Comparison of ENCODE assay signal across 8 mouse cellular contexts in genomic region chr10:115252321-115252757, GRCm38 (mm10). TPM values are rescaled to one million over a fixed set of nuclear protein-coding genes. Genes with fewer than 3 reads are reported as not detected.
DNase-seq lines count a peak whose midpoint lies in the region; ATAC-seq and TF ChIP-seq lines count a peak whose summit lies in the region.

No protein-coding gene starts in this region.

- peak; percentile 68 for DNase-seq in G1E (ENCODE audit: low spot score)
- DNase-seq in embryo, embryonic 10 days (ENCODE audit: low spot score), result peak; percentile 62
- peak; percentile 44 for DNase-seq in kidney, postnatal 0 days (ENCODE audit: low spot score)
- DNase-seq in layer of hippocampus, postnatal 36 days, result no peak
- DNase-seq in left cerebral cortex, postnatal 10 days (ENCODE audit: extremely low spot score in 1 of 2, low spot score in 2 of 2), result no peak

- intact Hi-C loops in left cerebral cortex, postnatal 10 days (cut with DNase I), result loop anchor here (5.0 kb wide), 1 partner anchor 60 kb away; no protein-coding TSS in a partner anchor

- WGBS in heart, embryonic 12.5 days, result under 1% methylated on average over 10 of the region's 10 CpGs
- WGBS in kidney, postnatal 0 days, result 9% methylated on average over 10 of the region's 10 CpGs
- 6% methylated on average over 10 of the region's 10 CpGs for WGBS in macrophage (ENCODE audit: missing documents)
- WGBS in stomach, embryonic 15.5 days, result 5% methylated on average over 10 of the region's 10 CpGs

- H3K4me2 ChIP-seq in heart, embryonic 12.5 days, result peak overlapping the region; percentile 78
- peak overlapping the region; percentile 75 for H3K4me2 ChIP-seq in kidney, postnatal 0 days (ENCODE audit: low read length)
- H3K4me2 ChIP-seq in stomach, embryonic 15.5 days, result peak overlapping the region; percentile 75

- H3K4me3 ChIP-seq in G1E (ENCODE audit: low read depth, low read length) (peak overlapping the region; percentile 94), macrophage (ENCODE audit: inconsistent target) (peak overlapping the region; percentile 27)
- H3K4me3 ChIP-seq in heart, embryonic 12.5 days, result peak overlapping the region; percentile 98
- peak overlapping the region; percentile 96 for H3K4me3 ChIP-seq in kidney, postnatal 0 days (replicated peaks; ENCODE audit: low read depth, low read length)
- peak overlapping the region; percentile 100 for H3K4me3 ChIP-seq in stomach, embryonic 15.5 days (replicated peaks)

- no peaks in the 10 kb centered on the region for H3K27me3 ChIP-seq in G1E (ENCODE audit: insufficient read depth, low read length)
- no peaks in the 10 kb centered on the region for H3K27me3 ChIP-seq in heart, embryonic 12.5 days (replicated peaks)
- H3K27me3 ChIP-seq in kidney, postnatal 0 days (ENCODE audit: insufficient read depth, low read length), result no peaks in the 10 kb centered on the region
- H3K27me3 ChIP-seq in stomach, embryonic 15.5 days (replicated peaks), result no peaks in the 10 kb centered on the region

- peak overlapping the region; percentile 91 for H3K27ac ChIP-seq in heart, embryonic 12.5 days (ENCODE audit: poor library complexity, severe bottlenecking)
- H3K27ac ChIP-seq in kidney, postnatal 0 days, result peak overlapping the region; percentile 11
- peak overlapping the region; percentile 5; the same call in 1 of the 2 replicates for H3K27ac ChIP-seq in macrophage
- H3K27ac ChIP-seq in stomach, embryonic 15.5 days, result peak overlapping the region; percentile 87

- ATAC-seq in G1E (ENCODE audit: extremely low read depth, insufficient number of reproducible peaks, low FRiP score, poor library complexity, severe bottlenecking), result peak; percentile 71
- ATAC-seq in heart, embryonic 12.5 days (ENCODE audit: insufficient number of reproducible peaks, low FRiP score), result peak; percentile 37; the same call in 1 of the 2 replicates
- ATAC-seq in kidney, postnatal 0 days (replicated peaks; ENCODE audit: low FRiP score, low read depth), result no peak
- ATAC-seq in stomach, embryonic 15.5 days (ENCODE audit: insufficient read depth, low FRiP score, low read depth), result peak; percentile 15; the same call in 1 of the 2 replicates

- H3K79me2 ChIP-seq in macrophage (ENCODE audit: inconsistent target), result peaks cover 36% of the 10 kb centered on the region

- H3K9me3 ChIP-seq in G1E (replicated peaks), result no peaks in the 10 kb centered on the region
- no peaks in the 10 kb centered on the region for H3K9me3 ChIP-seq in heart, embryonic 12.5 days (replicated peaks)
- no peaks in the 10 kb centered on the region for H3K9me3 ChIP-seq in kidney, postnatal 0 days (replicated peaks; ENCODE audit: low read length)
- H3K9me3 ChIP-seq in stomach, embryonic 15.5 days, result no peaks in the 10 kb centered on the region

- H3K4me1 ChIP-seq in G1E (ENCODE audit: insufficient read depth, low read depth, low read length), result peaks cover 43% of the 10 kb centered on the region
- peaks cover 17% of the 10 kb centered on the region for H3K4me1 ChIP-seq in heart, embryonic 12.5 days (replicated peaks)
- H3K4me1 ChIP-seq in kidney, postnatal 0 days (replicated peaks; ENCODE audit: insufficient read depth, low read length), result 0 out of 2 replicates have a peak, but pooled peaks cover 7% of the 10 kb centered on the region
- H3K4me1 ChIP-seq in stomach, embryonic 15.5 days, result peaks cover 14% of the 10 kb centered on the region; the same call in 1 of the 2 replicates

- H3K36me3 ChIP-seq in G1E (replicated peaks) (peaks cover 4% of the 10 kb centered on the region), macrophage (ENCODE audit: inconsistent target) (no peaks in the 10 kb centered on the region)
- no peaks in the 10 kb centered on the region for H3K36me3 ChIP-seq in heart, embryonic 12.5 days
- H3K36me3 ChIP-seq in kidney, postnatal 0 days (ENCODE audit: insufficient read depth, low read length), result no peaks in the 10 kb centered on the region
- no peaks in the 10 kb centered on the region for H3K36me3 ChIP-seq in stomach, embryonic 15.5 days

- H3K9ac ChIP-seq in heart, embryonic 12.5 days, result peak overlapping the region; percentile 69
- peak overlapping the region; percentile 46 for H3K9ac ChIP-seq in kidney, postnatal 0 days (ENCODE audit: low read depth, low read length)
- H3K9ac ChIP-seq in stomach, embryonic 15.5 days, result peak overlapping the region; percentile 25; the same call in 1 of the 2 replicates

- no peak for TF ChIP-seq CTCF in G1E (IDR thresholded peaks at IDR 0.05; ENCODE audit: low read depth, low read length)
- TF ChIP-seq CTCF in kidney, postnatal 0 days (IDR thresholded peaks at IDR 0.05; ENCODE audit: low read depth), result no peak

RNA-seq across cellular contexts. Expression of gene Tbc1d15, which starts 1.1 kb away (rescaled TPM):
- 92.4 and 105 TPM in 2 replicates for total RNA-seq in G1E (2014; fragmentation: Nextera tagmentation)
- 33.1 and 38.1 TPM in 2 replicates for total RNA-seq in G1E (2017)
- 2.1 and 2.8 TPM in 2 replicates for polyA plus RNA-seq in G1E (2012)
- polyA plus RNA-seq in heart, embryonic 12.5 days (2016; fragmentation: Nextera tagmentation; extraction: Ambion mirVana), result 38.3 TPM in 2 replicates
- 52.4 and 52.5 TPM in 2 replicates for polyA plus RNA-seq in kidney, postnatal 0 days (2015; fragmentation: Nextera tagmentation; extraction: Ambion mirVana)
- 100 to 1,000 TPM in 11 of 26 experiments, 10 to 100 TPM in 15; 64.0 to 157 (median 89.9) TPM for total RNA-seq in macrophage (2018; cell fraction: chromatin; rRNA removed)
- 10 to 100 TPM; 31.6 to 79.7 (median 53.3) TPM for total RNA-seq in macrophage (2018; cell fraction: cytosol; rRNA removed)
- total RNA-seq in macrophage (2018; cell fraction: nucleus; rRNA removed), result 100 to 1,000 TPM in 1 of 26 experiments, 10 to 100 TPM in 25; 24.0 to 112 (median 51.6) TPM
- 30.0 to 50.1 TPM (median 37.9 TPM) in 3 replicates for polyA plus RNA-seq in macrophage (2018)
- polyA plus RNA-seq in stomach, embryonic 15.5 days (2015; fragmentation: Nextera tagmentation; extraction: Ambion mirVana), result 51.5 and 65.2 TPM in 2 replicates
- 10 to 100 TPM; 59.1 to 62.0 TPM for total RNA-seq in layer of hippocampus, postnatal 36 days (2021)
- 10 to 100 TPM; 35.4 to 43.9 TPM for total RNA-seq in left cerebral cortex, postnatal 10 days (2021)

Comparison
In these comparisons a context has a peak if more than half of its experiments do, and no peak if none do; other contexts are left out.
1. DNase-seq: peak in G1E (single experiment), embryo, embryonic 10 days (single experiment) and kidney, postnatal 0 days (single experiment); none in layer of hippocampus, postnatal 36 days (0 of 2) and left cerebral cortex, postnatal 10 days (0 of 2).
2. H3K4me3 ChIP-seq: peak in every context shown above with its lines; median percentile 100 in stomach, embryonic 15.5 days; 98 in heart, embryonic 12.5 days; 96 in kidney, postnatal 0 days; 94 in G1E; 27 in macrophage.
3. H3K27ac ChIP-seq: peak in every context shown above with its lines; median percentile 91 in heart, embryonic 12.5 days; 87 in stomach, embryonic 15.5 days; 11 in kidney, postnatal 0 days; 5 in macrophage.
4. Peak in every context shown above with its lines, with median percentiles within 50 percentile points of each other: H3K4me2 ChIP-seq and H3K9ac ChIP-seq.